Mouse (Mus musculus) spleen, postnatal 10 days (tissue): ENCODE measurements around the gene Prune2.

Experiments
- DNase-seq, 2 experiments: peaks; one replicate each; pipeline ENCODE4 v3.0.0; 2021 to 2022; ENCODE audit warnings: low spot score in 2 of 2

The Prune2 gene

DNA sequence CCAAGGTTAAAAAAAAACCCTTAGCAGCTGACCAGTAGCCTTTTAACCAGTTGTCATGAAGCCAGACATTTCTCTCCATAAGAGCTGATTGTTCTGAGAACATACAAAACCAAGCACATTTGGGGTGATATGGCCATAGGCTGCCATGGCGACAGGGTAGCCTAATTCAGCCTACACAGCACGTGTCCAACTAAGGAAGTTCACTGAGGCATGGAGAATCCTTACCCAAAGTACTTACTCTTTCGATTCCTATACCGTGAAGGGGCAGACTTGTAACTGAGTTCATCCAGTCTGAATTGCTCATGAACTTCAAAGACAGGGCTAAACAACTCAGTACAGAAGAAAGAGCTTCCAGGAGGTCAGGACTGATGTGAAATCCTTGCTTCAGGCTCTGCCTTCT lies 299.6 kb downstream of the Prune2 start:
- no peak for DNase-seq

DNA sequence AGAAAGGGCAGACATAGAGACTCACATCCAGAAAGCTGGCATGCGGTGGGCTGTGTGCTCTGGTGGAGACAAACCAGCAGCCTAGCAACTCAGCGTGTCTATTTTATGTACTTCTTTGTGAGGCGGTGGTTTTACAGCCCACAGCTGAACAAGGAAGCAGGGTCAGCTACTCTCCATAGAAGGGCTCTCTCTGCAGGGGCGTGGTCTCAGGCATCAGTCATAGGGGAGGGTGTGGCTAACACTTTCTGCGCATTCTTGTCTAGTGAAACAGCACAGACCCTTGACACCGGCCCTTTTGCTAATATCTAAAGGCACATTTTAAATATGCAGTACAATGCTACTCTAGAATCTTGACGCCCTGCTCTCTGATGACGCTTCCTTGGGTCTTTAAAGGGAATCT lies 300.5 kb downstream of the Prune2 start:
- peak in 1 of 2 experiments; percentile 51 for DNase-seq

DNA sequence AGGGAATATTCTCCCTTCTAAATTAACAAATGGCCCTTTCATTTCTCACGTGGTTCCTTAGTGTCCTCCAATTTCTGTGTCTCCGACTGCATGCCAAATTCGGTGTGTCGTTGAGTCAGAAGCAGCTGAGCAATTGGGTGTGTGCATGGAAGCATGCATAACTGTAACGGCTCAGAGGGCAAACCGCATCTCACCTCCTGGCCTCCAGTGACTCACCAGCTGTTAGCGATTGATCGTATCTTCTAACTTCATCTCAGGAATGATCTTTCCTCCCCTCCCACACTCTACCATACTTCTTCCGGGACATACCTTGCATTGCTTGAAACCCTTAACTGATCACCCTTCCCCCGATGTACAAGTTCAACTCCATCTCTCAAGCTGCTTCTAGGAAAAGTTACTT lies 300.9 kb downstream of the Prune2 start:
- no peak for DNase-seq

DNA sequence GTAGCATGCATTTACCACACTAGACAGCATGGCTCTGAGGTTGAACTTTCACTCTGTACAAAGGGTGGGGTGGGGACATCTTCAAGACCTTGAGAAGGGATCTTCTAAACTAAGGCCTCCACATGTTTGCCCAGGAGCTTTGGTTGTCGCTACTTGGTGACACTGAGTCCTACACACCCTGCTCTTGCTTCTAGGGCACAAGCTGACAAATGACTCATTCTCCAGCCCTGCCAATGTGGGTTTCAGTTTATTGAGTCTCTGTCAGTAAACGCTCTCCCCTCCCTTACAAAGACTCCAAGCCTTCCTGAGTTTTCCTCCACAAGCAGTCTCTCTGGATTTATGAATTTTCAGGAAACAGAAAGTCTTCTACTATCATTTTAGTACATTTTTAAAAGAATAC lies 307.3 kb downstream of the Prune2 start:
- DNase-seq, result no peak

DNA sequence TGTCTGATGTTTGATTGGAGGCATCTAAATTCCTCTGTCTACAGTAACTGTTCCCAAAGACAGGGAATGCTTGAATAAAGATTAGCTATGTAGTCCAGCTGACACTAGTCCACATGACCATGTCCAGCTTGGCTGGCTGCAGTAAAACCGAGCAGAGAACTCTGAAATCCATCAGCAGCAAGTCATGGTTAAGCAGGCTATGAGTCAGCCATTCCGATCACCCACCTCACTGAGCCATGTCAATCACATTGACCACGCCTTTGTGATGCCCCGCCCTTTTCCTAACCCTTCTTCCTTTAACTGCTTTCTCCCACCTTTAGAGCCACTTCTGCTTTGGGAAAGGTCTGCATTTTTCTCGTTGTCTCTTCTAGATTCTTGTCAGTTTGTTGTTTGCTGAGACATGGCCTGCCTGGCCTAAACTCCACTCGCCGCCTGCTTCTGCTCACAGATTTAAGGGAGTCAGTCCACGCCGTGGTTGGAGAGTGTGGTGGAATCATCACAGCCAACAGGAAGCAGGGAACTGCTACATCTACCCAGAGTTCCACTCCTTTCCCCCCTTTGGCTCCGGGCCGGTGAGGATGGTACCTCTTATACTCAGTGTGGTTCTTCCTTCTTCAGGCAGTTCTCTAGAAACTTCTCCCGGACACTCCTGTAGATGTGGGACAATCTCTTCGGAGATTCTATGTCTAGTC lies 307.9 kb downstream of the Prune2 start:
- peak in 1 of 2 experiments; percentile 29 for DNase-seq

DNA sequence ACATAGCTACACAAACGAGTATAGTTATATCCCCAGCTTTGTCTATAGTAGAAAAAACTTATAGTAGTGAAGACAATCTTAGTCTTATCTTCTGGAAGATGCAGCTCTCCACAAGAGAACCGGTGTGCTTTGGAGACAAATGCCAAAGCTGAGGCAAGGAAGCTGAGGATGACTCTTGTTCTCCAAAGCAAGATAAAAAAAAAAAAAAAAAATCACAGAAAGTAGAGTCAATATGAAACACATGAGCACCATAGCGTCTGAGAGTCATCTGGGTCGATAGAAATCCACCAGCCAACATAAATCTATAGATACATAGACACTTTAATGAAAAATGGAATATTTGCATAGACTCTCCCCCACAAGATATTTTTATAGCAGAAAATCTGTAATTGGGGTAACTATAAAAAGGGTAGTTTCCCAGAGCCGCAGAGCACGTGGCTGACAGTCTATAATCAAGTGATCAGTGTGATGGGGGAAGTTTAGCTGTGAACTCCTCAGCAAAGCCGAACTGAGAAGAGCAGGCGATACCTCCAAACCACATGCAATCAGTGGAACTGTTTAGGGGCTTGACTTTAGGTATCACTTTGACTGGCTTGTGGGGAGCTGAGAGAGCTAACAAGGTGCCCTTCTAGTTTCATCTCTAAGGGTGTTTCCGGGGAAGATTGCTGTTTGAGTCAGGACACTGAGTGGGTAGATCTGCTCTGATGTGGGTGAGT lies 308.7 kb downstream of the Prune2 start:
- DNase-seq, result no peak

DNA sequence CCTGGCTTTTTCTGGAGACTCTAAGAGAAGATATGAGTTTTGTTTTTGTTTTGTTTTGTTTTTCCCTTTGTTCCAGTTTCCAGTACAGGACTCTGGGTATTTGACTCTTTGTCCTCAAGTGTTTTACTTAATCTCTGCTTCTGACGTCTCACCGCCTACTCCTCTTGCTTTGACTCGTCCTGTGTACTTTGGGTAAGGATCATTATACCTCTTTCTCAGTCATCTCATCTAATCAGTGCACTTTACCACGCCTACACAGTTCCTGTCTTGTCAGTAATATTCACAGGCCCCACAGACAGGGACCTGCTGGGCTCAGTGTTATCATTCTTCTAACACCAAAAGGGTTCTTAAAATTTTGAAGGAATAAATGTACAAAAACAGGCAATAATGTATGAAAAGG lies 312.8 kb downstream of the Prune2 start:
- DNase-seq, result no peak

DNA sequence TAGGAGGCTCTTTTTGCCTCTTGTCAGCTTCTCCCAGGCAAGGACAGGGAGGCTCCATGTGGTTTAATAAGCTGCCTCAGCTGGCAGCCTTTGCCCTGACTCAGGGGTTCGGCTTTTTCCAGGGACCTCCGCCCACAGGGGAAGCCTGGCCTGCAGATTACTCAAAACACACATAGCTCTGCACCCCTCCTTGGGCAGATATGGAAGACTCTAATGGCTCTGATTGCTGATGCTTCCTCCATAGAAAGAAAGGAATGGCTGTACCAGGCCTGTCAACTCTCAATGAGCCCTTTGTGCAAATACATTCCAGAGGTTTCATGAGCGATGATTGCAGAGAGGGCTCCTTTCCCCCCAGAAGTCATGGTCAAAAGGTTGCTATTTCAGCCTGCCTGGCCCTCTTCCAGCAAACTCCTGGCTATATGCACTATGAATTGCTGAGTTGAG lies 315.3 kb downstream of the Prune2 start:
- DNase-seq, result no peak

DNA sequence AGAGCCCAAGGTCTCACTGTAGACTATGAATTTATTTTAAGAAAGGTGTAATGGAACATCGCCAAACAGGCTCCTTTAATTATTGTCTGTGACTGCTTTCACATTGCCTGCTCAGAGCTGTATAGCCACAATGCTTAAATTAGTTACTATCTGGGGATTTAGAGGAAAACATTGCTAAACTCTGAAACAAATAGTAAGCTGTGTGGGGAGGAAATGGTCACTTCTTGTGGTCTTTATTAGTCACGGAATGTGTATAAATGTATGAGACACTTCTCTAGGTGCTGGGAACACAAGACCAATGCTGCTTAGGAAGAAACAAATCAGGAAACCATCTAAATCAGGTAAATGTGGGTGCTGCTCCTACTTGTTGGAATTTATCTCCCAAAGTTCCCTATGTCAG lies 317.1 kb downstream of the Prune2 start:
- no peak for DNase-seq
